Mouse (Mus musculus) small intestine, adult 2 months (tissue): ENCODE results near the gene Gldn.

ENCODE experiments used
- CTCF ChIP-seq: fragments of 200-500 bp; IDR thresholded peaks from 2 replicates; pipeline ENCODE4 v1.5.1; 2012; ENCODE audit warnings: low read depth, mild to moderate bottlenecking, control low read depth, inconsistent platforms, low read length, moderate library complexity, mixed read lengths; ENCODE audit not compliant: insufficient replicate concordance, insufficient read length; ENCODE audit errors: extremely low read depth
- POLR2A ChIP-seq: fragments of 200-500 bp; IDR thresholded peaks from 2 replicates; pipeline ENCODE4 v1.6.1; 2012; ENCODE audit warnings: low read depth, mild to moderate bottlenecking, control low read depth, inconsistent platforms, low read length, moderate library complexity

- no peak for TF ChIP-seq CTCF
- TF ChIP-seq POLR2A, result no peak
These were observed 42.9 kb downstream of the Gldn start for GRCm38 (mm10) chr9:54329201-54329600.
